Mouse (Mus musculus) ovary, adult 18-20 months (tissue): ENCODE results near the gene Bhlhe23.

Source experiments
- DNase-seq: peaks from one replicate; pipeline ENCODE4 v3.0.0; 2022; ENCODE audit warnings: low spot score, mixed read lengths

Gene Bhlhe23

GRCm38 (mm10) chr2:180725414-180725778, 51.3 kb downstream of the Bhlhe23 start:
- no peak for DNase-seq

- DNase-seq = peak; percentile 73
Observed at GRCm38 (mm10) chr2:180724585-180725413, 51.9 kb downstream of the Bhlhe23 start, which contains the start of gene Slc17a9. Gene Slc17a9 (plus strand): TSS chr2:180725263.
